Mouse (Mus musculus): ENCODE measurements at regions not wholly inside any gene's neighbourhood (a gene's known extent, or its start where the extent isn't known, plus 50 kb on each side); places are given as distances from the start of the nearest gene placed in this dataset.

- Histone ChIP-seq H3K27ac (ENCODE audit: low read depth) (no peak overlapping the region), H3K4me2 (ENCODE audit: low read depth, low read length) (no peak overlapping the region), H3K9me3 (replicated peaks; ENCODE audit: control insufficient read depth, low read length) (no peaks in the 10 kb centered on the region), H3K9ac (replicated peaks; ENCODE audit: low read depth, low read length) (no peak overlapping the region), H3K27me3 (ENCODE audit: control insufficient read depth, insufficient read depth, low read length) (no peaks in the 10 kb centered on the region), H3K4me3 (ENCODE audit: low read depth, low read length) (no peak overlapping the region), H3K4me1 (ENCODE audit: control insufficient read depth, insufficient read depth) (no peaks in the 10 kb centered on the region), H3K36me3 (replicated peaks; ENCODE audit: control insufficient read depth, insufficient read depth, low read length) (no peaks in the 10 kb centered on the region)
- DNase-seq (ENCODE audit: low spot score) (no peak), ATAC-seq (ENCODE audit: insufficient read depth, low read depth) (no peak)
- TF ChIP-seq EP300 (IDR thresholded peaks at IDR 0.05; ENCODE audit: low read depth) (no peak), CTCF (IDR thresholded peaks at IDR 0.05; ENCODE audit: low read depth) (no peak)
- WGBS: 60% methylated on average over 1 of the region's 1 CpGs
Measured at GRCm38 (mm10) chr13:14898495-14898894, 268.5 kb downstream of the AW209491 start.

- H3K27me3 ChIP-seq (ENCODE audit: control insufficient read depth, insufficient read depth, low read length): no peaks in the 10 kb centered on the region
- TF ChIP-seq CTCF (IDR thresholded peaks at IDR 0.05; ENCODE audit: low read depth) (no peak), EP300 (IDR thresholded peaks at IDR 0.05; ENCODE audit: low read depth) (no peak)
- no peaks in the 10 kb centered on the region for H3K36me3 ChIP-seq (replicated peaks; ENCODE audit: control insufficient read depth, insufficient read depth, low read length)
- H3K4me1 ChIP-seq (ENCODE audit: control insufficient read depth, insufficient read depth): no peaks in the 10 kb centered on the region
- H3K9ac ChIP-seq (replicated peaks; ENCODE audit: low read depth, low read length): no peak overlapping the region
- ATAC-seq (ENCODE audit: insufficient read depth, low read depth) (no peak), DNase-seq (ENCODE audit: low spot score) (peak; percentile 6)
- H3K4me2 ChIP-seq (ENCODE audit: low read depth, low read length): no peak overlapping the region
- WGBS: 60% methylated on average over 3 of the region's 3 CpGs
- H3K27ac ChIP-seq (ENCODE audit: low read depth): no peak overlapping the region; the same call in 1 of the 2 replicates
- H3K9me3 ChIP-seq (replicated peaks; ENCODE audit: control insufficient read depth, low read length): no peaks in the 10 kb centered on the region
- no peak overlapping the region for H3K4me3 ChIP-seq (ENCODE audit: low read depth, low read length)
Measured at GRCm38 (mm10) chr13:14930137-14930785, 300.3 kb downstream of the AW209491 start.

- Histone ChIP-seq H3K9me3 (replicated peaks; ENCODE audit: control insufficient read depth, low read length) (no peaks in the 10 kb centered on the region), H3K4me1 (ENCODE audit: control insufficient read depth, insufficient read depth) (no peaks in the 10 kb centered on the region), H3K4me2 (ENCODE audit: low read depth, low read length) (no peak overlapping the region), H3K4me3 (ENCODE audit: low read depth, low read length) (no peak overlapping the region), H3K27me3 (ENCODE audit: control insufficient read depth, insufficient read depth, low read length) (no peaks in the 10 kb centered on the region), H3K9ac (replicated peaks; ENCODE audit: low read depth, low read length) (no peak overlapping the region), H3K27ac (ENCODE audit: low read depth) (no peak overlapping the region), H3K36me3 (replicated peaks; ENCODE audit: control insufficient read depth, insufficient read depth, low read length) (no peaks in the 10 kb centered on the region)
- no peak for DNase-seq (ENCODE audit: low spot score)
- no peak for ATAC-seq (ENCODE audit: insufficient read depth, low read depth)
- TF ChIP-seq EP300 (IDR thresholded peaks at IDR 0.05; ENCODE audit: low read depth) (no peak), CTCF (IDR thresholded peaks at IDR 0.05; ENCODE audit: low read depth) (no peak)
- 33% methylated on average over 1 of the region's 1 CpGs for WGBS
Measured at GRCm38 (mm10) chr13:14966187-14966726, 336.3 kb downstream of the AW209491 start.

GRCm38 (mm10) chr13:15002700-15003099 is 372.7 kb downstream of the AW209491 start:
- Histone ChIP-seq H3K9ac (replicated peaks; ENCODE audit: low read depth, low read length) (no peak overlapping the region), H3K4me2 (ENCODE audit: low read depth, low read length) (no peak overlapping the region), H3K27me3 (ENCODE audit: control insufficient read depth, insufficient read depth, low read length) (no peaks in the 10 kb centered on the region), H3K4me1 (ENCODE audit: control insufficient read depth, insufficient read depth) (no peaks in the 10 kb centered on the region), H3K27ac (ENCODE audit: low read depth) (no peak overlapping the region), H3K4me3 (ENCODE audit: low read depth, low read length) (no peak overlapping the region), H3K36me3 (replicated peaks; ENCODE audit: control insufficient read depth, insufficient read depth, low read length) (no peaks in the 10 kb centered on the region), H3K9me3 (replicated peaks; ENCODE audit: control insufficient read depth, low read length) (no peaks in the 10 kb centered on the region)
- no peak for DNase-seq (ENCODE audit: low spot score)
- TF ChIP-seq CTCF (IDR thresholded peaks at IDR 0.05; ENCODE audit: low read depth) (no peak), EP300 (IDR thresholded peaks at IDR 0.05; ENCODE audit: low read depth) (no peak)
- ATAC-seq (ENCODE audit: insufficient read depth, low read depth): no peak
- WGBS: 74% methylated on average over 3 of the region's 3 CpGs

GRCm38 (mm10) chr13:15011638-15012037 is 381.7 kb downstream of the AW209491 start:
- ATAC-seq (ENCODE audit: insufficient read depth, low read depth): no peak
- no peak for DNase-seq (ENCODE audit: low spot score)

More at GRCm38 (mm10) chr13:15011638-15012037, 381.7 kb downstream of the AW209491 start:
- no peaks in the 10 kb centered on the region for H3K27me3 ChIP-seq (ENCODE audit: control insufficient read depth, insufficient read depth, low read length)
- no peaks in the 10 kb centered on the region for H3K9me3 ChIP-seq (replicated peaks; ENCODE audit: control insufficient read depth, low read length)
- H3K4me2 ChIP-seq (ENCODE audit: low read depth, low read length): no peak overlapping the region
- no peak overlapping the region for H3K27ac ChIP-seq (ENCODE audit: low read depth)
- no peaks in the 10 kb centered on the region for H3K36me3 ChIP-seq (replicated peaks; ENCODE audit: control insufficient read depth, insufficient read depth, low read length)
- H3K4me1 ChIP-seq (ENCODE audit: control insufficient read depth, insufficient read depth): no peaks in the 10 kb centered on the region
- TF ChIP-seq CTCF (IDR thresholded peaks at IDR 0.05; ENCODE audit: low read depth) (no peak), EP300 (IDR thresholded peaks at IDR 0.05; ENCODE audit: low read depth) (no peak)
- no peak overlapping the region for H3K9ac ChIP-seq (replicated peaks; ENCODE audit: low read depth, low read length)
- no peak overlapping the region for H3K4me3 ChIP-seq (ENCODE audit: low read depth, low read length)
